Mouse (Mus musculus) small intestine, adult 2 months (tissue): Measurements from ENCODE around the gene Lin54.

Source experiments
- CTCF ChIP-seq: fragments of 200-500 bp; IDR thresholded peaks from 2 replicates; pipeline ENCODE4 v1.5.1; 2012; ENCODE audit warnings: low read depth, mild to moderate bottlenecking, control low read depth, inconsistent platforms, low read length, moderate library complexity, mixed read lengths; ENCODE audit not compliant: insufficient replicate concordance, insufficient read length; ENCODE audit errors: extremely low read depth
- POLR2A ChIP-seq: fragments of 200-500 bp; IDR thresholded peaks from 2 replicates; pipeline ENCODE4 v1.6.1; 2012; ENCODE audit warnings: low read depth, mild to moderate bottlenecking, control low read depth, inconsistent platforms, low read length, moderate library complexity

DNA sequence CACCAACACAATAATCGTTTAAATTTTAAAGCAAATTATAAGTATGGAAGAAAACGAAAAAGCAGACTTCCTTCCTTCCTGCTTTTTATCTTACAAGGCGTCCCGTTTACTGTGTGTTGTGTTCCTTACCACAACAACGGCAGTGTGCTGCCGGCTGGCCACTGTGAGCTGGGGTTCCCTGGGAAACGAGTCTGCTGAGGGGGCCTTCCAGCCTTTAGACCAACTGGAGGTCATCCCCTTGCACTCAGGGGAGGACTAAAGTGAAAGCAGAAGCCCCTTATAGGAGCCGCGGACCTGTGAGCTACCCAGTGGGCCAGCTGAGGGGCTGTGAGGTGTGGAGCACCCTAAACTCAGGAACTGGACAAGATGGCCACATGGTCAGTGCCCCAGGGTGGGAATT, 22.8 kb downstream of the Lin54 start:
- no peak for TF ChIP-seq CTCF
- no peak for TF ChIP-seq POLR2A
